Mouse (Mus musculus) embryonic facial prominence, embryonic 14.5 days (tissue): ENCODE data around the gene Tmem251. TPM values are rescaled to one million over a fixed set of nuclear protein-coding genes. Genes with fewer than 3 reads are reported as not detected.

Experiments
- ATAC-seq: fragments of 200-750 bp; cut with Nextera tagmentation; 2 replicates; pipeline ENCODE4 v1.8.0; 2017; ENCODE audit warnings: low read depth, moderate number of reproducible peaks, moderate TSS enrichment
- DNase-seq: peaks from one replicate; pipeline ENCODE4 v3.0.0-alpha.2; 2015; ENCODE audit warnings: low spot score
- H3K27ac ChIP-seq: fragments of 300-500 bp; sonication (generic); replicated peaks from 2 replicates; pipeline ENCODE4 v1.5.1; 2014; ENCODE audit warnings: low read depth, mild to moderate bottlenecking, low read length, moderate library complexity
- H3K27me3 ChIP-seq: fragments of 300-500 bp; sonication (generic); replicated peaks from 2 replicates; pipeline ENCODE4 v1.6.1; 2014; ENCODE audit warnings: low read length; ENCODE audit not compliant: control insufficient read depth, insufficient read depth
- H3K36me3 ChIP-seq: fragments of 300-500 bp; sonication (generic); 2 replicates; pipeline ENCODE4 v1.6.1; 2014; ENCODE audit warnings: low read length, mixed read lengths; ENCODE audit not compliant: control insufficient read depth, insufficient read depth
- H3K4me1 ChIP-seq: fragments of 300-500 bp; sonication (generic); 2 replicates; pipeline ENCODE4 v1.6.1; 2014; ENCODE audit warnings: antibody characterized with exemption, low read length; ENCODE audit not compliant: control insufficient read depth, insufficient read depth
- H3K4me2 ChIP-seq: fragments of 300-500 bp; sonication (generic); 2 replicates; pipeline ENCODE4 v1.6.1; 2014; ENCODE audit warnings: low read depth, mild to moderate bottlenecking, low read length, moderate library complexity, mixed read lengths
- H3K4me3 ChIP-seq: fragments of 300-500 bp; sonication (generic); 2 replicates; pipeline ENCODE4 v1.5.1; 2014; ENCODE audit warnings: low read depth, mild to moderate bottlenecking, low read length
- H3K9ac ChIP-seq: fragments of 300-500 bp; sonication (generic); 2 replicates; pipeline ENCODE4 v1.6.1; 2014; ENCODE audit warnings: low read depth, mild to moderate bottlenecking, low read length, moderate library complexity, mixed read lengths
- H3K9me3 ChIP-seq: fragments of 300-500 bp; sonication (generic); 2 replicates; pipeline ENCODE4 v1.6.1; 2016; ENCODE audit warnings: low read length; ENCODE audit not compliant: control insufficient read depth
- WGBS: fragments of 180-500 bp; shearing (Covaris S2); extraction: QIAGEN DNeasy Blood & Tissue Kit; methylation state at CpG from one replicate; pipeline ENCODE4 v1.1.7; 2014; 5-methylcytosine and 5-hydroxymethylcytosine counted together
- polyA plus RNA-seq: library from polyadenylated mRNA; unstranded; fragments of >200 nt; fragmentation: Nextera tagmentation; extraction: Ambion mirVana; gene quantifications from 2 replicates; pipeline ENCODE4 v1.2.1, GENCODE M21; 2014

Tmem251 gene
- polyA plus RNA-seq, 1 experiment from 2014 or later: 9.8 TPM

- Histone ChIP-seq H3K9ac (no peak overlapping the region), H3K27me3 (no peaks in the 10 kb centered on the region), H3K36me3 (no peaks in the 10 kb centered on the region), H3K4me3 (no peak overlapping the region), H3K4me2 (no peak overlapping the region), H3K27ac (no peak overlapping the region), H3K9me3 (no peaks in the 10 kb centered on the region), H3K4me1 (peaks cover 20% of the 10 kb centered on the region)
- 83% methylated on average over 10 of the region's 10 CpGs for WGBS
- DNase-seq: no peak
- no peak for ATAC-seq
Measured at GRCm38 (mm10) chr12:102706833-102707463, 36.6 kb upstream of the Tmem251 start.

- H3K36me3 ChIP-seq: no peaks in the 10 kb centered on the region
- H3K4me2 ChIP-seq: no peak overlapping the region
- peaks cover 10% of the 10 kb centered on the region for H3K4me1 ChIP-seq
- no peaks in the 10 kb centered on the region for H3K27me3 ChIP-seq
- WGBS: 83% methylated on average over 11 of the region's 11 CpGs
- H3K9me3 ChIP-seq: no peaks in the 10 kb centered on the region
- DNase-seq (no peak), ATAC-seq (no peak)
- H3K4me3 ChIP-seq: no peak overlapping the region
- no peak overlapping the region for H3K27ac ChIP-seq
- H3K9ac ChIP-seq: no peak overlapping the region
Measured at GRCm38 (mm10) chr12:102708220-102708619, 35.3 kb upstream of the Tmem251 start.

- WGBS: 76% methylated on average over 5 of the region's 5 CpGs
- H3K4me3 ChIP-seq: no peak overlapping the region
Measured at GRCm38 (mm10) chr12:102709896-102710295, 33.7 kb upstream of the Tmem251 start.

GRCm38 (mm10) chr12:102710851-102711375 lies 32.6 kb upstream of the Tmem251 start:
- DNase-seq (no peak), ATAC-seq (no peak)
- no peaks in the 10 kb centered on the region for H3K9me3 ChIP-seq
- no peak overlapping the region for H3K27ac ChIP-seq
- WGBS: 51% methylated on average over 4 of the region's 4 CpGs
- H3K4me2 ChIP-seq: no peak overlapping the region
- no peak overlapping the region for H3K4me3 ChIP-seq
- no peaks in the 10 kb centered on the region for H3K27me3 ChIP-seq
- H3K9ac ChIP-seq: no peak overlapping the region
- no peaks in the 10 kb centered on the region for H3K4me1 ChIP-seq
- no peaks in the 10 kb centered on the region for H3K36me3 ChIP-seq

More at GRCm38 (mm10) chr12:102709896-102710295, 33.7 kb upstream of the Tmem251 start:
- Histone ChIP-seq H3K27ac (no peak overlapping the region), H3K9me3 (no peaks in the 10 kb centered on the region), H3K36me3 (no peaks in the 10 kb centered on the region), H3K4me1 (no peaks in the 10 kb centered on the region), H3K9ac (no peak overlapping the region), H3K4me2 (no peak overlapping the region), H3K27me3 (no peaks in the 10 kb centered on the region)
- ATAC-seq: no peak
- DNase-seq: no peak

- Histone ChIP-seq H3K9ac (no peak overlapping the region), H3K9me3 (no peaks in the 10 kb centered on the region), H3K27ac (no peak overlapping the region), H3K4me2 (no peak overlapping the region), H3K27me3 (no peaks in the 10 kb centered on the region), H3K4me1 (no peaks in the 10 kb centered on the region), H3K36me3 (no peaks in the 10 kb centered on the region), H3K4me3 (no peak overlapping the region)
- ATAC-seq (no peak), DNase-seq (no peak)
- 62% methylated on average over 17 of the region's 20 CpGs for WGBS
Measured at GRCm38 (mm10) chr12:102713153-102713865, 30.3 kb upstream of the Tmem251 start.

GRCm38 (mm10) chr12:102714116-102714515 lies 29.4 kb upstream of the Tmem251 start:
- no peak overlapping the region for H3K27ac ChIP-seq
- H3K4me3 ChIP-seq: no peak overlapping the region
- no peaks in the 10 kb centered on the region for H3K36me3 ChIP-seq
- H3K9me3 ChIP-seq: no peaks in the 10 kb centered on the region
- no peak for DNase-seq
- WGBS: 75% methylated on average over 2 of the region's 2 CpGs
- H3K9ac ChIP-seq: no peak overlapping the region
- H3K27me3 ChIP-seq: no peaks in the 10 kb centered on the region
- H3K4me2 ChIP-seq: no peak overlapping the region
- no peaks in the 10 kb centered on the region for H3K4me1 ChIP-seq
- no peak for ATAC-seq

GRCm38 (mm10) chr12:102714654-102715395 lies 28.7 kb upstream of the Tmem251 start:
- H3K36me3 ChIP-seq: no peaks in the 10 kb centered on the region
- H3K4me1 ChIP-seq: no peaks in the 10 kb centered on the region
- no peak overlapping the region for H3K4me3 ChIP-seq
- DNase-seq: no peak
- H3K4me2 ChIP-seq: no peak overlapping the region
- 87% methylated on average over 10 of the region's 10 CpGs for WGBS
- no peak overlapping the region for H3K27ac ChIP-seq
- H3K9me3 ChIP-seq: no peaks in the 10 kb centered on the region
- no peaks in the 10 kb centered on the region for H3K27me3 ChIP-seq
- H3K9ac ChIP-seq: no peak overlapping the region
- no peak for ATAC-seq

- Histone ChIP-seq H3K36me3 (no peaks in the 10 kb centered on the region), H3K9me3 (no peaks in the 10 kb centered on the region), H3K4me1 (no peaks in the 10 kb centered on the region), H3K9ac (no peak overlapping the region), H3K4me2 (peak overlapping the region; percentile 31), H3K27me3 (no peaks in the 10 kb centered on the region), H3K27ac (no peak overlapping the region), H3K4me3 (no peak overlapping the region; the same call in 1 of the 2 replicates)
- DNase-seq (peak; percentile 68), ATAC-seq (peak; percentile 80)
- 22% methylated on average over 13 of the region's 13 CpGs for WGBS
Measured at GRCm38 (mm10) chr12:102719552-102720315, 23.8 kb upstream of the Tmem251 start.
